Mouse (Mus musculus): ENCODE data around the gene Morn1.

Gene Morn1

GRCm38 (mm10) chr4:155139281-155140045 lies 53.1 kb downstream of the Morn1 start:
- no peak for DNase-seq (ENCODE audit: low read depth, low spot score)

- no peak for DNase-seq (ENCODE audit: low read depth, low spot score)
Measured at GRCm38 (mm10) chr4:155140150-155140549, 53.8 kb downstream of the Morn1 start.

GRCm38 (mm10) chr4:155140795-155141265 lies 54.5 kb downstream of the Morn1 start:
- no peak for DNase-seq (ENCODE audit: low read depth, low spot score)

GRCm38 (mm10) chr4:155142836-155143235 lies 56.5 kb downstream of the Morn1 start:
- no peak for DNase-seq (ENCODE audit: low read depth, low spot score)

- DNase-seq (ENCODE audit: low read depth, low spot score) = no peak
Measured at GRCm38 (mm10) chr4:155143411-155143810, 57.0 kb downstream of the Morn1 start.

- DNase-seq (ENCODE audit: low read depth, low spot score) = no peak
Measured at GRCm38 (mm10) chr4:155143871-155144502, 57.6 kb downstream of the Morn1 start.

- no peak for DNase-seq (ENCODE audit: low read depth, low spot score)
Measured at GRCm38 (mm10) chr4:155144548-155145180, 58.3 kb downstream of the Morn1 start.

GRCm38 (mm10) chr4:155146107-155146823 lies 59.9 kb downstream of the Morn1 start:
- DNase-seq (ENCODE audit: low read depth, low spot score) = no peak

GRCm38 (mm10) chr4:155148453-155148852 lies 62.1 kb downstream of the Morn1 start:
- DNase-seq (ENCODE audit: low read depth, low spot score) = no peak

GRCm38 (mm10) chr4:155148910-155149698 lies 62.7 kb downstream of the Morn1 start:
- no peak for DNase-seq (ENCODE audit: low read depth, low spot score)

- no peak for DNase-seq (ENCODE audit: low read depth, low spot score)
Measured at GRCm38 (mm10) chr4:155149941-155150275, 63.5 kb downstream of the Morn1 start.

- no peak for DNase-seq (ENCODE audit: low read depth, low spot score)
Measured at GRCm38 (mm10) chr4:155150276-155151113, 64.1 kb downstream of the Morn1 start.

- no peak for DNase-seq (ENCODE audit: low read depth, low spot score)
Measured at GRCm38 (mm10) chr4:155151221-155151788, 64.9 kb downstream of the Morn1 start.

- DNase-seq (ENCODE audit: low read depth, low spot score) = no peak
Measured at GRCm38 (mm10) chr4:155151845-155152244, 65.5 kb downstream of the Morn1 start.

- no peak for DNase-seq (ENCODE audit: low read depth, low spot score)
Measured at GRCm38 (mm10) chr4:155152476-155152875, 66.1 kb downstream of the Morn1 start.

GRCm38 (mm10) chr4:155153389-155154072 lies 67.2 kb downstream of the Morn1 start:
- no peak for DNase-seq (ENCODE audit: low read depth, low spot score)

- no peak for DNase-seq (ENCODE audit: low read depth, low spot score)
Measured at GRCm38 (mm10) chr4:155154986-155155385, 68.6 kb downstream of the Morn1 start.

GRCm38 (mm10) chr4:155156734-155157133 lies 70.4 kb downstream of the Morn1 start:
- no peak for DNase-seq (ENCODE audit: low read depth, low spot score)

GRCm38 (mm10) chr4:155157871-155158542 lies 71.6 kb downstream of the Morn1 start:
- no peak for DNase-seq (ENCODE audit: low read depth, low spot score)
